Mouse (Mus musculus): ENCODE results near the gene Lmntd1. TPM values are rescaled to one million over a fixed set of nuclear protein-coding genes. Genes with fewer than 3 reads are reported as not detected.

The Lmntd1 gene
- total and polyA plus RNA-seq, 3 experiments: 0.08 to 0.43 (median 0.26) TPM

GRCm38 (mm10) chr6:145347641-145348040 is 266.5 kb downstream of the Lmntd1 start:
- H3K27ac ChIP-seq (ENCODE audit: insufficient read depth, low read depth): no peak overlapping the region
- in situ Hi-C loops (cut with MboI; ENCODE audit: low pct_ligation_motif_present, low pct_unique_long_range_greater_than_20kb, low sequenced_read_pairs) (loop anchor here (5.0 kb wide), 1 partner anchor 255 kb away; no protein-coding TSS in a partner anchor), dilution Hi-C loops (cut with MboI; ENCODE audit: extremely low pct_ligation_motif_present, extremely low pct_unique_long_range_greater_than_20kb, low sequenced_read_pairs) (no loop called here)
- H3K9ac ChIP-seq (ENCODE audit: insufficient read depth, low read depth): no peak overlapping the region
- H3K36me3 ChIP-seq (replicated peaks in 1 of 2; ENCODE audit: control insufficient read depth in 1 of 2, insufficient read depth in 1 of 2, low read length in 1 of 2): no peaks in the 10 kb centered on the region
- no peaks in the 10 kb centered on the region for H3K27me3 ChIP-seq (replicated peaks)
- peaks cover 4 to 28% of the 10 kb centered on the region in 2 experiments; a peak in 3 of 4 replicates for H3K4me1 ChIP-seq (ENCODE audit: control insufficient read depth in 1 of 2, insufficient read depth in 2 of 2)
- H3K4me2 ChIP-seq (ENCODE audit: insufficient read depth, low read depth, poor library complexity, severe bottlenecking): no peak overlapping the region
- no peaks in the 10 kb centered on the region for H3K9me3 ChIP-seq (replicated peaks; ENCODE audit: low read length)
- no peak overlapping the region for H3K4me3 ChIP-seq (replicated peaks in 1 of 3; ENCODE audit: low read depth in 2 of 3, low read length in 2 of 3, poor library complexity in 1 of 3)
- no peaks in the 10 kb centered on the region for H3K79me2 ChIP-seq (replicated peaks; ENCODE audit: control insufficient read depth, extremely low read depth, insufficient read depth, poor library complexity, severe bottlenecking)
- TF ChIP-seq NELFE (IDR thresholded peaks at IDR 0.05; ENCODE audit: low read depth, low read length): no peak
- no peak for TF ChIP-seq IRF4 (IDR thresholded peaks at IDR 0.05; ENCODE audit: low read depth, low read length)
- TF ChIP-seq CHD2 (IDR thresholded peaks at IDR 0.05; ENCODE audit: low read length): no peak
- no peak for TF ChIP-seq CTCF (conservative IDR thresholded peaks at IDR 0.05 in 1 of 2, IDR thresholded peaks at IDR 0.05 in 1 of 2; ENCODE audit: low read depth in 2 of 2, low read length in 2 of 2)
- no peak for TF ChIP-seq POLR2A (IDR thresholded peaks at IDR 0.05; ENCODE audit: low read depth, low read length)
- no peak for TF ChIP-seq MEF2A (IDR thresholded peaks at IDR 0.05; ENCODE audit: borderline replicate concordance, low read depth, low read length)
- no peak for TF ChIP-seq POLR2AphosphoS2 (IDR thresholded peaks at IDR 0.05; ENCODE audit: low read depth, low read length)
- no peak for TF ChIP-seq CHD1 (IDR thresholded peaks at IDR 0.05; ENCODE audit: low read depth, low read length)
- no peak for TF ChIP-seq ELF1 (IDR thresholded peaks at IDR 0.05; ENCODE audit: low read depth, low read length)
- no peak for TF ChIP-seq BHLHE40 (IDR thresholded peaks at IDR 0.05; ENCODE audit: low read depth, low read length)
- TF ChIP-seq KAT2A (IDR thresholded peaks at IDR 0.05; ENCODE audit: insufficient replicate concordance, low read length): no peak
- TF ChIP-seq ZMIZ1 (IDR thresholded peaks at IDR 0.05; ENCODE audit: low read depth, low read length): no peak
- no peak for TF ChIP-seq JUN (IDR thresholded peaks at IDR 0.05; ENCODE audit: insufficient read depth, low read depth, low read length)
- no peak for TF ChIP-seq HCFC1 (IDR thresholded peaks at IDR 0.05; ENCODE audit: low read depth, low read length)
- DNase-seq (ENCODE audit: extremely low read depth): no peak

GRCm38 (mm10) chr6:145346789-145347557 is 267.1 kb downstream of the Lmntd1 start:
- no peak for DNase-seq (ENCODE audit: extremely low read depth)
- no peak for TF ChIP-seq TBP (conservative IDR thresholded peaks at IDR 0.05; ENCODE audit: low read depth, low read length)
- no peak for TF ChIP-seq ZKSCAN1 (IDR thresholded peaks at IDR 0.05; ENCODE audit: borderline replicate concordance, low read depth, low read length)
- no peak for TF ChIP-seq PAX5 (IDR thresholded peaks at IDR 0.05; ENCODE audit: low read length)
- no peak for TF ChIP-seq ZC3H11A (IDR thresholded peaks at IDR 0.05; ENCODE audit: low read depth, low read length)
- TF ChIP-seq USF1 (IDR thresholded peaks at IDR 0.05; ENCODE audit: low read depth, low read length): no peak
- no peak for TF ChIP-seq ZMIZ1 (IDR thresholded peaks at IDR 0.05; ENCODE audit: low read depth, low read length)
- no peak for TF ChIP-seq JUND (conservative IDR thresholded peaks at IDR 0.05; ENCODE audit: low read depth, low read length)
- no peak for TF ChIP-seq BHLHE40 (IDR thresholded peaks at IDR 0.05; ENCODE audit: low read depth, low read length)
- Histone ChIP-seq H3K9me3 (replicated peaks; ENCODE audit: low read length) (no peaks in the 10 kb centered on the region), H3K9ac (ENCODE audit: insufficient read depth, low read depth) (no peak overlapping the region), H3K79me2 (replicated peaks; ENCODE audit: control insufficient read depth, extremely low read depth, insufficient read depth, poor library complexity, severe bottlenecking) (no peaks in the 10 kb centered on the region), H3K36me3 (replicated peaks in 1 of 2; ENCODE audit: control insufficient read depth in 1 of 2, insufficient read depth in 1 of 2, low read length in 1 of 2) (no peaks in the 10 kb centered on the region), H3K27ac (ENCODE audit: insufficient read depth, low read depth) (no peak overlapping the region), H3K4me2 (ENCODE audit: insufficient read depth, low read depth, poor library complexity, severe bottlenecking) (no peak overlapping the region), H3K4me1 (ENCODE audit: control insufficient read depth in 1 of 2, insufficient read depth in 2 of 2) (peaks cover 4 to 28% of the 10 kb centered on the region in 2 experiments; a peak in 3 of 4 replicates), H3K4me3 (replicated peaks in 1 of 3; ENCODE audit: low read depth in 2 of 3, low read length in 2 of 3, poor library complexity in 1 of 3) (no peak overlapping the region), H3K27me3 (replicated peaks) (no peaks in the 10 kb centered on the region)
- dilution Hi-C loops (cut with MboI; ENCODE audit: extremely low pct_ligation_motif_present, extremely low pct_unique_long_range_greater_than_20kb, low sequenced_read_pairs) (no loop called here), in situ Hi-C loops (cut with MboI; ENCODE audit: low pct_ligation_motif_present, low pct_unique_long_range_greater_than_20kb, low sequenced_read_pairs) (loop anchor here (5.0 kb wide), 1 partner anchor 255 kb away; no protein-coding TSS in a partner anchor)

Measured in CH12.LX (cell line).